Mouse (Mus musculus): ENCODE results near the gene Pitpna. TPM values are rescaled to one million over a fixed set of nuclear protein-coding genes. Genes with fewer than 3 reads are reported as not detected.
"Not testable (repeated sequence)": the region's sequence is repeated elsewhere in the genome, so short reads cannot be mapped to it uniquely, and the experiment has no call there.

Gene Pitpna
- polyA plus RNA-seq, 1 experiment from 2014 or later: 54.4 TPM

- no peaks in the 10 kb centered on the region for H3K9me3 ChIP-seq
- H3K27ac ChIP-seq (replicated peaks): no peak overlapping the region
- peaks cover 22% of the 10 kb centered on the region for H3K4me1 ChIP-seq
- no peaks in the 10 kb centered on the region for H3K27me3 ChIP-seq (replicated peaks)
- ATAC-seq (ENCODE audit: extremely low read depth, insufficient number of reproducible peaks, low FRiP score, low TSS enrichment): no peak; the same call in 1 of the 2 replicates
- WGBS: 83% methylated on average over 7 of the region's 7 CpGs
- H3K4me3 ChIP-seq: no peak overlapping the region
- no peak overlapping the region for H3K4me2 ChIP-seq
- peaks cover 89% of the 10 kb centered on the region for H3K36me3 ChIP-seq
- H3K9ac ChIP-seq: no peak overlapping the region
These were observed 7.9 kb downstream of the Pitpna start for GRCm38 (mm10) chr11:75595816-75596215.

GRCm38 (mm10) chr11:75596726-75597255 is 8.9 kb downstream of the Pitpna start:
- Histone ChIP-seq H3K36me3 (peaks cover 91% of the 10 kb centered on the region), H3K27ac (replicated peaks) (peak overlapping the region; percentile 33), H3K27me3 (replicated peaks) (no peaks in the 10 kb centered on the region), H3K9ac (peak overlapping the region; percentile 29), H3K4me3 (no peak overlapping the region), H3K4me1 (peaks cover 22% of the 10 kb centered on the region), H3K4me2 (no peak overlapping the region), H3K9me3 (no peaks in the 10 kb centered on the region)
- ATAC-seq (ENCODE audit: extremely low read depth, insufficient number of reproducible peaks, low FRiP score, low TSS enrichment): no peak
- 61% methylated on average over 3 of the region's 3 CpGs for WGBS

- Histone ChIP-seq H3K27ac (replicated peaks) (peak overlapping the region; percentile 18; the same call in 1 of the 2 replicates), H3K9me3 (no peaks in the 10 kb centered on the region), H3K4me1 (peaks cover 22% of the 10 kb centered on the region), H3K4me3 (no peak overlapping the region), H3K27me3 (replicated peaks) (no peaks in the 10 kb centered on the region), H3K36me3 (peaks cover 91% of the 10 kb centered on the region), H3K9ac (no peak overlapping the region), H3K4me2 (no peak overlapping the region)
- WGBS: 89% methylated on average over 6 of the region's 6 CpGs
- ATAC-seq (ENCODE audit: extremely low read depth, insufficient number of reproducible peaks, low FRiP score, low TSS enrichment): no peak
These were observed 10.1 kb downstream of the Pitpna start for GRCm38 (mm10) chr11:75598004-75598403.

- ATAC-seq (ENCODE audit: extremely low read depth, insufficient number of reproducible peaks, low FRiP score, low TSS enrichment); H3K9me3 ChIP-seq; H3K9ac ChIP-seq; H3K27me3 ChIP-seq (replicated peaks); H3K27ac ChIP-seq (replicated peaks); H3K4me2 ChIP-seq; H3K4me3 ChIP-seq: not testable (repeated sequence)
- Histone ChIP-seq H3K4me1 (peaks cover 22% of the 10 kb centered on the region), H3K36me3 (peaks cover 90% of the 10 kb centered on the region)
- 92% methylated on average over 17 of the region's 17 CpGs for WGBS
These were observed 11.9 kb downstream of the Pitpna start for GRCm38 (mm10) chr11:75599802-75600201.

- H3K4me2 ChIP-seq: no peak overlapping the region
- WGBS: 77% methylated on average over 5 of the region's 5 CpGs
- no peak overlapping the region for H3K4me3 ChIP-seq
- no peaks in the 10 kb centered on the region for H3K9me3 ChIP-seq
- no peaks in the 10 kb centered on the region for H3K27me3 ChIP-seq (replicated peaks)
- H3K27ac ChIP-seq (replicated peaks): no peak overlapping the region
- peaks cover 95% of the 10 kb centered on the region for H3K36me3 ChIP-seq
- peaks cover 7% of the 10 kb centered on the region for H3K4me1 ChIP-seq
- ATAC-seq (ENCODE audit: extremely low read depth, insufficient number of reproducible peaks, low FRiP score, low TSS enrichment): no peak
- H3K9ac ChIP-seq: no peak overlapping the region
These were observed 16.9 kb downstream of the Pitpna start for GRCm38 (mm10) chr11:75604826-75605225.

GRCm38 (mm10) chr11:75605318-75605717 is 17.4 kb downstream of the Pitpna start:
- peaks cover 7% of the 10 kb centered on the region for H3K4me1 ChIP-seq
- WGBS: 40% methylated on average over 1 of the region's 1 CpGs
- H3K27ac ChIP-seq (replicated peaks): no peak overlapping the region
- H3K4me2 ChIP-seq: no peak overlapping the region
- H3K9ac ChIP-seq: no peak overlapping the region
- H3K4me3 ChIP-seq: no peak overlapping the region
- no peaks in the 10 kb centered on the region for H3K27me3 ChIP-seq (replicated peaks)
- H3K9me3 ChIP-seq: no peaks in the 10 kb centered on the region
- peaks cover 95% of the 10 kb centered on the region for H3K36me3 ChIP-seq
- ATAC-seq (ENCODE audit: extremely low read depth, insufficient number of reproducible peaks, low FRiP score, low TSS enrichment): no peak

- Histone ChIP-seq H3K27me3 (replicated peaks) (no peaks in the 10 kb centered on the region), H3K4me3 (no peak overlapping the region), H3K9me3 (no peaks in the 10 kb centered on the region), H3K9ac (no peak overlapping the region), H3K4me2 (no peak overlapping the region), H3K4me1 (peaks cover 7% of the 10 kb centered on the region), H3K36me3 (peaks cover 95% of the 10 kb centered on the region), H3K27ac (replicated peaks) (no peak overlapping the region)
- ATAC-seq (ENCODE audit: extremely low read depth, insufficient number of reproducible peaks, low FRiP score, low TSS enrichment): no peak
- 93% methylated on average over 5 of the region's 5 CpGs for WGBS
These were observed 20.9 kb downstream of the Pitpna start for GRCm38 (mm10) chr11:75608776-75609175.

GRCm38 (mm10) chr11:75610021-75610420 is 22.1 kb downstream of the Pitpna start:
- Histone ChIP-seq H3K4me1 (peaks cover 7% of the 10 kb centered on the region), H3K4me3 (no peak overlapping the region), H3K36me3 (peaks cover 96% of the 10 kb centered on the region), H3K9ac (no peak overlapping the region), H3K27ac (replicated peaks) (no peak overlapping the region), H3K4me2 (no peak overlapping the region), H3K27me3 (replicated peaks) (no peaks in the 10 kb centered on the region), H3K9me3 (no peaks in the 10 kb centered on the region)
- no peak for ATAC-seq (ENCODE audit: extremely low read depth, insufficient number of reproducible peaks, low FRiP score, low TSS enrichment)
- 60% methylated on average over 2 of the region's 2 CpGs for WGBS

- ATAC-seq (ENCODE audit: extremely low read depth, insufficient number of reproducible peaks, low FRiP score, low TSS enrichment): no peak
- 100% methylated on average over 1 of the region's 1 CpGs for WGBS
- Histone ChIP-seq H3K36me3 (peaks cover 95% of the 10 kb centered on the region), H3K27ac (replicated peaks) (no peak overlapping the region), H3K27me3 (replicated peaks) (no peaks in the 10 kb centered on the region), H3K4me1 (no peaks in the 10 kb centered on the region), H3K9ac (no peak overlapping the region), H3K4me2 (no peak overlapping the region), H3K9me3 (no peaks in the 10 kb centered on the region), H3K4me3 (no peak overlapping the region)
These were observed 26.9 kb downstream of the Pitpna start for GRCm38 (mm10) chr11:75614769-75615168.

- Histone ChIP-seq H3K27ac (replicated peaks) (no peak overlapping the region), H3K4me2 (no peak overlapping the region), H3K9me3 (no peaks in the 10 kb centered on the region), H3K4me3 (no peak overlapping the region), H3K9ac (no peak overlapping the region), H3K4me1 (no peaks in the 10 kb centered on the region), H3K36me3 (peaks cover 95% of the 10 kb centered on the region), H3K27me3 (replicated peaks) (no peaks in the 10 kb centered on the region)
- ATAC-seq (ENCODE audit: extremely low read depth, insufficient number of reproducible peaks, low FRiP score, low TSS enrichment): no peak
- WGBS: 76% methylated on average over 2 of the region's 2 CpGs
These were observed 27.7 kb downstream of the Pitpna start for GRCm38 (mm10) chr11:75615556-75615955.

GRCm38 (mm10) chr11:75619133-75619532 is 31.2 kb downstream of the Pitpna start:
- ATAC-seq (ENCODE audit: extremely low read depth, insufficient number of reproducible peaks, low FRiP score, low TSS enrichment): no peak
- H3K9ac ChIP-seq: no peak overlapping the region
- H3K9me3 ChIP-seq: no peaks in the 10 kb centered on the region
- 79% methylated on average over 5 of the region's 5 CpGs for WGBS
- no peak overlapping the region for H3K4me3 ChIP-seq
- no peak overlapping the region for H3K27ac ChIP-seq (replicated peaks)
- H3K4me1 ChIP-seq: peaks cover 33% of the 10 kb centered on the region
- H3K27me3 ChIP-seq (replicated peaks): no peaks in the 10 kb centered on the region
- no peak overlapping the region for H3K4me2 ChIP-seq
- peaks cover 81% of the 10 kb centered on the region for H3K36me3 ChIP-seq

- 81% methylated on average over 12 of the region's 12 CpGs for WGBS
- Histone ChIP-seq H3K9ac (no peak overlapping the region), H3K9me3 (no peaks in the 10 kb centered on the region), H3K27me3 (replicated peaks) (no peaks in the 10 kb centered on the region), H3K36me3 (peaks cover 77% of the 10 kb centered on the region), H3K27ac (replicated peaks) (peak overlapping the region; percentile 51; the same call in 1 of the 2 replicates), H3K4me2 (no peak overlapping the region), H3K4me3 (no peak overlapping the region), H3K4me1 (peaks cover 44% of the 10 kb centered on the region)
- ATAC-seq (ENCODE audit: extremely low read depth, insufficient number of reproducible peaks, low FRiP score, low TSS enrichment): no peak
These were observed 32.4 kb downstream of the Pitpna start for GRCm38 (mm10) chr11:75620136-75620780.
